Mouse (Mus musculus): ENCODE data around the gene Gabra1. TPM values are rescaled to one million over a fixed set of nuclear protein-coding genes. Genes with fewer than 3 reads are reported as not detected.

The Gabra1 gene
- polyA plus RNA-seq, 1 experiment from 2014 or later: 3.4 TPM

GRCm38 (mm10) chr11:42095556-42095955 lies 87.2 kb downstream of the Gabra1 start:
- Histone ChIP-seq H3K36me3 (ENCODE audit: control insufficient read depth, insufficient read depth, low read length) (no peaks in the 10 kb centered on the region), H3K9me3 (replicated peaks; ENCODE audit: control insufficient read depth, low read length) (no peaks in the 10 kb centered on the region), H3K27me3 (ENCODE audit: control insufficient read depth, insufficient read depth, low read length) (no peaks in the 10 kb centered on the region), H3K4me2 (ENCODE audit: low read depth, low read length) (no peak overlapping the region), H3K27ac (ENCODE audit: low read length) (no peak overlapping the region), H3K9ac (ENCODE audit: low read length) (no peak overlapping the region), H3K4me3 (replicated peaks; ENCODE audit: low read length) (no peak overlapping the region), H3K4me1 (ENCODE audit: control insufficient read depth, insufficient read depth, low read length) (no peaks in the 10 kb centered on the region)
- 85% methylated on average over 2 of the region's 2 CpGs for WGBS
- ATAC-seq (ENCODE audit: insufficient read depth, low FRiP score): no peak

Other genes starting within 250 kb of the Gabra1 start
- 1.5 TPM in 2 replicates for gene Gabrg2, start 182.1 kb downstream of the Gabra1 start, polyA plus RNA-seq (2015; fragmentation: Nextera tagmentation; extraction: Ambion mirVana)
- gene Gabra6, start 138.1 kb upstream of the Gabra1 start, polyA plus RNA-seq (2015; fragmentation: Nextera tagmentation; extraction: Ambion mirVana): not detected in 2 replicates
- gene Gabrb2, start 236.8 kb upstream of the Gabra1 start, polyA plus RNA-seq (2015; fragmentation: Nextera tagmentation; extraction: Ambion mirVana): 4.2 and 4.4 TPM in 2 replicates